Mouse (Mus musculus) forebrain, embryonic 16.5 days (tissue): ENCODE measurements at regions not wholly inside any gene's neighbourhood (a gene's known extent, or its start where the extent isn't known, plus 50 kb on each side); places are given as distances from the start of the nearest gene placed in this dataset.

Source experiments
- ATAC-seq: fragments of 200-750 bp; cut with Nextera tagmentation; 2 replicates; pipeline ENCODE4 v1.8.0; 2017; ENCODE audit warnings: mild to moderate bottlenecking, moderate library complexity
- H3K27ac ChIP-seq: fragments of 300-500 bp; sonication (generic); 2 replicates; pipeline ENCODE4 v1.5.1; 2014; ENCODE audit warnings: low read length, control low read depth
- H3K27me3 ChIP-seq: fragments of 300-500 bp; sonication (generic); replicated peaks from 2 replicates; pipeline ENCODE4 v1.6.1; 2014; ENCODE audit warnings: low read length; ENCODE audit not compliant: control insufficient read depth, insufficient read depth
- H3K36me3 ChIP-seq: fragments of 300-500 bp; sonication (generic); 2 replicates; pipeline ENCODE4 v1.6.1; 2014; ENCODE audit not compliant: control insufficient read depth, insufficient read depth
- H3K4me1 ChIP-seq: fragments of 300-500 bp; sonication (generic); replicated peaks from 2 replicates; pipeline ENCODE4 v1.6.1; 2014; ENCODE audit warnings: low read length; ENCODE audit not compliant: control insufficient read depth, insufficient read depth
- H3K4me2 ChIP-seq: fragments of 300-500 bp; sonication (generic); 2 replicates; pipeline ENCODE4 v1.6.1; 2014; ENCODE audit warnings: mild to moderate bottlenecking, low read length, control low read depth
- H3K4me3 ChIP-seq: fragments of 300-500 bp; sonication (generic); replicated peaks from 2 replicates; pipeline ENCODE4 v1.5.1; 2014; ENCODE audit warnings: mild to moderate bottlenecking, low read length, control low read depth
- H3K9ac ChIP-seq: fragments of 300-500 bp; sonication (generic); replicated peaks from 2 replicates; pipeline ENCODE4 v1.6.1; 2014; ENCODE audit warnings: low read depth, low read length, control low read depth
- H3K9me3 ChIP-seq: fragments of 300-500 bp; sonication (generic); 2 replicates; pipeline ENCODE4 v1.6.1; 2016; ENCODE audit warnings: low read length; ENCODE audit not compliant: control insufficient read depth
- WGBS: fragments of 180-500 bp; shearing (Covaris S2); extraction: QIAGEN DNeasy Blood & Tissue Kit; methylation state at CpG from one replicate; pipeline ENCODE4 v1.1.7; 2014; 5-methylcytosine and 5-hydroxymethylcytosine counted together

GRCm38 (mm10) chr3:11668960-11669359, 1333.5 kb upstream of the Gm38303 start:
- no peak overlapping the region for H3K27ac ChIP-seq
- H3K4me1 ChIP-seq = no peaks in the 10 kb centered on the region
- no peaks in the 10 kb centered on the region for H3K27me3 ChIP-seq
- H3K4me2 ChIP-seq = no peak overlapping the region
- H3K9ac ChIP-seq = no peak overlapping the region
- no peak for ATAC-seq
- 63% methylated on average over 1 of the region's 1 CpGs for WGBS
- no peak overlapping the region for H3K4me3 ChIP-seq
- no peaks in the 10 kb centered on the region for H3K9me3 ChIP-seq
- no peaks in the 10 kb centered on the region for H3K36me3 ChIP-seq

DNA sequence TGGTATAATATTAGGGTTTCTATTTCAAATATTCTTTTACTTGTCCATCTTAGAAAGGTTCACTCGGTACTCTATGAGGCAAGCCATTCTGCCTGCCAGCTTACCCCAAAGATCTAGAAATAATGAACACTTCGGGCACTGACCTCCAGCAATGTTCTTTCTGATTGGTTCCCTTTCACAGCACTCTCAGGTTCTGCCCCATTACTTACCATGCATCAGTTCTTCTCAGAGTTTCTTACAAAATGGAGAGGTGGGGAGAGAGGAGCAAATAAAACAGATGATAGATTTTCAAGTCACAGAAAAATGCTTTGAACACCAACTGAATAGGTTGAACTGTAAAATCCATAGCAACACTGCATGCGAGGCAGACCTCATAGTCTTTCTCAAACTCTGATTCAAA, 1303.8 kb upstream of the Gm38303 start:
- no peaks in the 10 kb centered on the region for H3K36me3 ChIP-seq
- no peaks in the 10 kb centered on the region for H3K9me3 ChIP-seq
- H3K27ac ChIP-seq = no peak overlapping the region
- ATAC-seq = no peak
- WGBS = 91% methylated on average over 3 of the region's 3 CpGs
- H3K9ac ChIP-seq = no peak overlapping the region
- H3K4me2 ChIP-seq = no peak overlapping the region
- no peaks in the 10 kb centered on the region for H3K27me3 ChIP-seq
- H3K4me3 ChIP-seq = no peak overlapping the region
- no peaks in the 10 kb centered on the region for H3K4me1 ChIP-seq

DNA sequence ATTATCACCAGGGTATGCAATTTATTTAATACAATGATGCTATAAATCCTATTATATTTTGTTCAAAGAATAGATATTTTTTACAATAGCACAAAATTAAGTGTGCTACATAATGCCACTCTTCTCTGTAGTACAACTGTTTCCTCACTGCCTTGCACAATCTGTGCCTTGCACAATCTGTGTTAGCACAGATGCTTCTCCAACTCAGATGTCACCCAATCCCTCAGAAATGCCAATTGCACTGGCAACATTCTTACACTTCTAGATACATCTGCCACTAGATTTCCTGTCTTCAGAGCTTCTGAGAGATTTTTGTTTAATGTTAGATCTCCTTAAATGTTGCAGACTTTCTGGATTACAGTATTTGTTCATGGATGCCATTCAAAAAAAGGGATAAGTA, 1266.0 kb upstream of the Gm38303 start:
- H3K9me3 ChIP-seq = no peaks in the 10 kb centered on the region
- H3K9ac ChIP-seq = no peak overlapping the region
- H3K4me1 ChIP-seq = no peaks in the 10 kb centered on the region
- no peak overlapping the region for H3K4me2 ChIP-seq
- H3K27me3 ChIP-seq = no peaks in the 10 kb centered on the region
- peak; percentile 84 for ATAC-seq
- H3K4me3 ChIP-seq = no peak overlapping the region
- no peaks in the 10 kb centered on the region for H3K36me3 ChIP-seq
- no peak overlapping the region; the same call in 1 of the 2 replicates for H3K27ac ChIP-seq

GRCm38 (mm10) chr3:11563851-11564250, 1228.4 kb upstream of the Gm38303 start:
- Histone ChIP-seq H3K4me3 (no peak overlapping the region), H3K4me2 (no peak overlapping the region), H3K36me3 (no peaks in the 10 kb centered on the region), H3K27ac (no peak overlapping the region), H3K9ac (no peak overlapping the region), H3K4me1 (no peaks in the 10 kb centered on the region), H3K9me3 (no peaks in the 10 kb centered on the region), H3K27me3 (no peaks in the 10 kb centered on the region)
- ATAC-seq = no peak
- 25% methylated on average over 2 of the region's 2 CpGs for WGBS

GRCm38 (mm10) chr3:11562901-11563300, 1227.4 kb upstream of the Gm38303 start:
- H3K27me3 ChIP-seq = no peaks in the 10 kb centered on the region
- 87% methylated on average over 5 of the region's 5 CpGs for WGBS
- no peaks in the 10 kb centered on the region for H3K36me3 ChIP-seq
- H3K27ac ChIP-seq = no peak overlapping the region
- ATAC-seq = no peak
- H3K4me3 ChIP-seq = no peak overlapping the region
- H3K4me1 ChIP-seq = no peaks in the 10 kb centered on the region
- no peak overlapping the region for H3K4me2 ChIP-seq
- no peak overlapping the region for H3K9ac ChIP-seq
- H3K9me3 ChIP-seq = no peaks in the 10 kb centered on the region
